Mouse (Mus musculus) layer of hippocampus, postnatal 25 days (tissue): ENCODE data around the gene Eif2a. TPM values are rescaled to one million over a fixed set of nuclear protein-coding genes. Genes with fewer than 3 reads are reported as not detected.

Source experiments
- DNase-seq, 2 experiments: peaks; one replicate each; pipeline ENCODE4 v3.0.0; 2022; ENCODE audit warnings: mixed read lengths in 2 of 2, low spot score in 1 of 2; ENCODE audit errors: extremely low spot score in 1 of 2
- total RNA-seq, 2 experiments: library from RNA; stranded (reverse); gene quantifications; 2 replicates each; pipeline ENCODE4 v1.2.3; 2021

The Eif2a gene
- 10 to 100 TPM; 47.5 to 48.9 TPM for total RNA-seq

GRCm38 (mm10) chr3:58525652-58526407 lies at the start of gene Eif2a, which contains the start of gene Serp1:
Eif2a (plus strand) TSS chr3:58525821.
Serp1 (minus strand) TSS chr3:58525892.
- peak; percentile 92 to 93 for DNase-seq

- no peak for DNase-seq
These were observed 46.7 kb upstream of the Eif2a start for GRCm38 (mm10) chr3:58478755-58479455.

- DNase-seq = no peak
These were observed 39.7 kb upstream of the Eif2a start for GRCm38 (mm10) chr3:58485883-58486282.

GRCm38 (mm10) chr3:58487121-58487520 lies 38.5 kb upstream of the Eif2a start:
- no peak for DNase-seq

GRCm38 (mm10) chr3:58487999-58488775 lies 37.4 kb upstream of the Eif2a start:
- DNase-seq = no peak

- DNase-seq = peak; percentile 13 to 51
These were observed 34.8 kb upstream of the Eif2a start for GRCm38 (mm10) chr3:58490787-58491186.

- no peak for DNase-seq
These were observed 32.0 kb upstream of the Eif2a start for GRCm38 (mm10) chr3:58493621-58494020.

- DNase-seq = no peak
These were observed 23.7 kb upstream of the Eif2a start for GRCm38 (mm10) chr3:58501961-58502360.

- no peak for DNase-seq
These were observed 21.8 kb upstream of the Eif2a start for GRCm38 (mm10) chr3:58503720-58504333.

GRCm38 (mm10) chr3:58504676-58505075 lies 20.9 kb upstream of the Eif2a start:
- no peak for DNase-seq

GRCm38 (mm10) chr3:58508020-58508750 lies 17.4 kb upstream of the Eif2a start:
- DNase-seq = no peak

GRCm38 (mm10) chr3:58511581-58511980 lies 14.0 kb upstream of the Eif2a start:
- no peak for DNase-seq

- DNase-seq = no peak
These were observed 12.9 kb upstream of the Eif2a start for GRCm38 (mm10) chr3:58512740-58513139.

- no peak for DNase-seq
These were observed 12.1 kb upstream of the Eif2a start for GRCm38 (mm10) chr3:58513483-58513882.

- no peak for DNase-seq
These were observed 9.5 kb upstream of the Eif2a start for GRCm38 (mm10) chr3:58515947-58516601.

- DNase-seq = no peak
These were observed 9.0 kb upstream of the Eif2a start for GRCm38 (mm10) chr3:58516602-58516976.

- DNase-seq = no peak
These were observed 8.4 kb upstream of the Eif2a start for GRCm38 (mm10) chr3:58517258-58517657.

- DNase-seq = no peak
These were observed 7.8 kb upstream of the Eif2a start for GRCm38 (mm10) chr3:58517800-58518199.

- no peak for DNase-seq
These were observed 6.7 kb upstream of the Eif2a start for GRCm38 (mm10) chr3:58518962-58519361.
